Mouse (Mus musculus): ENCODE results near the gene Gigyf1.

Gene Gigyf1

GRCm38 (mm10) chr5:137570691-137571586 is 52.6 kb downstream of the Gigyf1 start:
- no peak for DNase-seq (ENCODE audit: low read depth, low spot score)

GRCm38 (mm10) chr5:137574470-137574901 is 56.1 kb downstream of the Gigyf1 start:
- DNase-seq (ENCODE audit: low read depth, low spot score): peak; percentile 89
